Mouse (Mus musculus) lung, embryonic 15.5 days (tissue): ENCODE data around the gene Duoxa1. TPM values are rescaled to one million over a fixed set of nuclear protein-coding genes. Genes with fewer than 3 reads are reported as not detected.
A peak's percentile ranks its signal among the peaks of the same experiment; 100 is the strongest.

Experiments used
- ATAC-seq: fragments of 200-750 bp; cut with Nextera tagmentation; 2 replicates; pipeline ENCODE4 v1.8.0; 2017; ENCODE audit warnings: moderate number of reproducible peaks, borderline replicate concordance; ENCODE audit not compliant: low FRiP score, low TSS enrichment; ENCODE audit errors: extremely low read depth
- H3K27ac ChIP-seq: fragments of 300-500 bp; sonication (generic); 2 replicates; pipeline ENCODE4 v1.5.1; 2015; ENCODE audit warnings: moderate library complexity, mild to moderate bottlenecking, inconsistent platforms
- H3K27me3 ChIP-seq: fragments of 300-500 bp; sonication (generic); 2 replicates; pipeline ENCODE4 v1.6.1; 2015; ENCODE audit warnings: inconsistent platforms
- H3K36me3 ChIP-seq: fragments of 300-500 bp; sonication (generic); 2 replicates; pipeline ENCODE4 v1.6.1; 2015; ENCODE audit warnings: inconsistent platforms
- H3K4me1 ChIP-seq: fragments of 300-500 bp; sonication (generic); 2 replicates; pipeline ENCODE4 v1.6.1; 2015; ENCODE audit warnings: inconsistent platforms
- H3K4me2 ChIP-seq: fragments of 300-500 bp; sonication (generic); 2 replicates; pipeline ENCODE4 v1.6.1; 2015; ENCODE audit warnings: inconsistent platforms, mild to moderate bottlenecking, moderate library complexity
- H3K4me3 ChIP-seq: fragments of 300-500 bp; sonication (generic); 2 replicates; pipeline ENCODE4 v1.5.1; 2015; ENCODE audit warnings: mild to moderate bottlenecking, inconsistent platforms
- H3K9ac ChIP-seq: fragments of 300-500 bp; sonication (generic); 2 replicates; pipeline ENCODE4 v1.6.1; 2015; ENCODE audit warnings: inconsistent platforms
- H3K9me3 ChIP-seq: fragments of 300-500 bp; sonication (generic); 2 replicates; pipeline ENCODE4 v1.6.1; 2016; ENCODE audit warnings: inconsistent platforms
- WGBS: fragments of 180-500 bp; shearing (Covaris S2); methylation state at CpG from one replicate; pipeline ENCODE4 v1.1.7; 2015; 5-methylcytosine and 5-hydroxymethylcytosine counted together
- polyA plus RNA-seq: library from polyadenylated mRNA; unstranded; fragments of >200 nt; fragmentation: Nextera tagmentation; extraction: Ambion mirVana; gene quantifications from 2 replicates; pipeline ENCODE4 v1.2.1, GENCODE M21; 2015

Gene Duoxa1
- polyA plus RNA-seq, result 0.20 and 0.35 TPM in 2 replicates

DNA sequence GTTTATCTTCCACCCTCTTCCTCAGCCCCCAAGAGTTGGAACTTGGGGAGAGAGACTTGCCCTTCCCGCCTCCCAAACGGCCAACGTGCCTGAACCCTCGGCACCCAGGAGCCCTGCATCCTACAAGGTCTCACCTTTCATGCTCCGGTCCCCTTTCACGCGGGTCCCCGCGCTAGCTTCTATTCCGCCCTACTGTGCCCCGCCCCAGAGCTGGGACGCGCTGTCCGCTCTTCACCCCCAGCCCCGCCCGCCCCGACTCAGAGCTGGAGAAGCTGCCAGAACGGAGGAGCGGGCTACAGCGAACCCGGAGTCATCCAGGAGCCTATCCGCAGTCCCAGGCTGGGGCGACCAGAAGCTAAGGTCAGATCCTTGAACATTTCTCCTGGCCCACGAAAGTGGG, at the start of gene Duoxa1:
Gene Duoxa1, minus strand, starts transcription at position 195 of the 400 bp plus-strand sequence.
- Histone ChIP-seq H3K9me3 (no peaks in the 10 kb centered on the region), H3K4me1 (peaks cover 8% of the 10 kb centered on the region; the same call in 1 of the 2 replicates), H3K4me2 (peak within 1 kb of the TSS; percentile 50), H3K36me3 (no peaks in the 10 kb centered on the region), H3K27ac (no peak within 1 kb of the TSS), H3K27me3 (peaks cover 63% of the 10 kb centered on the region), H3K9ac (no peak within 1 kb of the TSS), H3K4me3 (peak within 1 kb of the TSS; percentile 26)
- ATAC-seq, result no peak
- 1% methylated on average over 24 of the region's 24 CpGs for WGBS

DNA sequence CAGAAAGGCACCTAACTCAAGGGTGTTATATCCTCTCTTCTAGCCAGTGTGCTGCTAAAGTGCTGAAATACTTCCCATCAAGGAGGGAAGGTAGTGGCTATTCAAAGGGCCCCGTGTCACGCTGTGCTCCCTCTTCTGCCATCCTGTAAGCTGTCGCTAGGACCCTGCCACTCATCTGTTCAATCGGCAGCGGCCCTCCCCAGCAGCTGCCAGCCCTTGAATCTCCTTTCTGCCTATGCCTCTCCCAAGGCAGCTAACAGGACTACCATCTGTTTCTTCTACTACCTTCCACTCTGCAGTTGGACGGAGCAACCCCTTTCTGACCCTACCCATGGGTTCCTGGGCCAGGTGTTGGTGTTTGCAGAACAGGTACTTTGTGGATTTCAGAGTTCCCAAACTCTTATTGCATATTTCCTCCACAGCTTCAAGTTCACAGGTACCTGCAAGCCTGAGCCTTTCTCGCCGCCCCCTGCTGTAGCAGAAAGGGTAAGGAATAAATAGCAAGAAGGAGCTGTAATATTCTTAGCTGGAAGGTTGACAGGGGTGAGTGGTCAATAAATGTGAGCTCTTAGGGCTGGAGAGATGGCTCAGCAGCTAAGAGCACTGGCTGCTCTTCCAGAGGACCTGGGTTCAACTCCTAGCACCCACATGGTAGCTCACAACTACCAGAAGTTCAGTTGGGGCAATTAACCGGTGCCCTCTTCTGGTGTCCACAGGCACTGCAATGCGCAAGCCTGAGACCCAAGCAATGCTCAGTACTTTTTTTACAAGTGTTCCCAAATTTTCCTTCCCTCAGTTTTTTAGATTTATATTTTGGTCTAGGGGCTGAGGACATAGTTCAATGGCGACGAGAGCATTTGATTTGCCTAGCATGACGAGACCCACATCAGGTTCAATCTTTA, 49.3 kb upstream of the Duoxa1 start:
- H3K4me3 ChIP-seq, result no peak overlapping the region
- 85% methylated on average over 13 of the region's 13 CpGs for WGBS
- H3K4me1 ChIP-seq, result peaks cover 15% of the 10 kb centered on the region
- ATAC-seq, result no peak
- no peak overlapping the region for H3K27ac ChIP-seq
- no peak overlapping the region for H3K9ac ChIP-seq
- H3K9me3 ChIP-seq, result no peaks in the 10 kb centered on the region
- no peaks in the 10 kb centered on the region for H3K27me3 ChIP-seq
- peaks cover 10% of the 10 kb centered on the region; the same call in 1 of the 2 replicates for H3K36me3 ChIP-seq
- no peak overlapping the region for H3K4me2 ChIP-seq

DNA sequence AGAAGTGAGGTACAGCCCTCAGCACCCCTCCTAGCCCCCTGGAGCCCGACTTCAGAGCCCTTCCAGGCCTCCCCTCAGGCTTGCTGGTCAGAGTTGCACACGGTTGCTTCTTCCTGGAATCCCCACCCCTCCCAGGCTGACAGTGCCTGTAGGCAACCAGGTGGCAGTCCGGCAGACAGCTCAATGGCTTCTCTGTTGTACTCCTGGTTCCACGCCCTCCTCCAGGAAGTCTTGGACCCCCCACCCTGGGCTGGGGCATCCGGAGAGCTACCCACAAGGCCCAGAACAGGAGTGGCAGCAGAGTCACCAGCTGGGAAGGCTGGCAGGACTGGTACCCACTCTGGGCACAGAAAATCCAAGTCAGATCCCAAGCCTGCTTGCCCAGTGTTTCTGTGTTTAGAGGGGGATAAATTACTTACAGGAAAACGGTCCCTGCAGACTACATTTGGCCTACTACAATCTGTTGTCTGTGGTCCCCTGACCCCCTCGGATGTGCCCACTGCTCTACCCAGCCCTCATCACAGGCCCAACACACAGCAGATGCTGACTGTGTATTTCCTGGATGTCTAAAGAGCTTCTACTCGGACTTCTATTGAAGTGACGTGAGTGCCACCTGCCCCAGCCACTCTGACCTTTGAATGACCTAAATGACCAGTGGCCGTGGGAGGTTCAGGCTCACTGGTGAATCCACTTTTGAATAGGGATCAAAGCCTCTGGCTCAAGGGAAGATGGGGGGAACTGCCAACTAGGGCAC, 48.5 kb upstream of the Duoxa1 start:
- no peak overlapping the region for H3K9ac ChIP-seq
- H3K27me3 ChIP-seq, result no peaks in the 10 kb centered on the region
- H3K36me3 ChIP-seq, result peaks cover 12% of the 10 kb centered on the region
- no peak for ATAC-seq
- H3K4me1 ChIP-seq, result peaks cover 8% of the 10 kb centered on the region
- WGBS, result 66% methylated on average over 10 of the region's 10 CpGs
- no peak overlapping the region for H3K4me3 ChIP-seq
- no peaks in the 10 kb centered on the region for H3K9me3 ChIP-seq
- no peak overlapping the region for H3K4me2 ChIP-seq
- H3K27ac ChIP-seq, result no peak overlapping the region

DNA sequence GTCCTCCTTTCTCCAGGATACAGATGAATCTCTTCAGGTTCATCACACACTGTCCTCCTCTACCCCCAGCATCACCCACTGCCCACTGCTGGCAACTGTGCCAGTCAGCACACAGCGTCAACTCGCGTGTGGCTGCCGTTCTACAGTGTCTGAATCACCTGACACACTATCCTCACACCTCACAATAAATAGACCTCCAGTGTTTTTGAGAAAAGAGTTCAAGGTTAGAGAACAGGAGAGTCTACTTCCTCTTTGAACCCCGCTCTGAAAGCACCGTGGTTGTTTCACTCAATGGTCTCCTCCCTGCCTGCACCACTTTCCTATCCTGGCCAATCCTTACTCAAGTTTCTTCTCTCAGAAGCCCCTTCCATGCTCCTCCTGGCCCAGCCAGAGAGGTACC, 47.7 kb upstream of the Duoxa1 start:
- H3K9ac ChIP-seq, result no peak overlapping the region
- no peak overlapping the region for H3K4me3 ChIP-seq
- no peaks in the 10 kb centered on the region for H3K4me1 ChIP-seq
- H3K27ac ChIP-seq, result no peak overlapping the region
- H3K4me2 ChIP-seq, result no peak overlapping the region
- ATAC-seq, result no peak
- 79% methylated on average over 6 of the region's 6 CpGs for WGBS
- peaks cover 16% of the 10 kb centered on the region for H3K36me3 ChIP-seq
- no peaks in the 10 kb centered on the region for H3K27me3 ChIP-seq
- H3K9me3 ChIP-seq, result no peaks in the 10 kb centered on the region

DNA sequence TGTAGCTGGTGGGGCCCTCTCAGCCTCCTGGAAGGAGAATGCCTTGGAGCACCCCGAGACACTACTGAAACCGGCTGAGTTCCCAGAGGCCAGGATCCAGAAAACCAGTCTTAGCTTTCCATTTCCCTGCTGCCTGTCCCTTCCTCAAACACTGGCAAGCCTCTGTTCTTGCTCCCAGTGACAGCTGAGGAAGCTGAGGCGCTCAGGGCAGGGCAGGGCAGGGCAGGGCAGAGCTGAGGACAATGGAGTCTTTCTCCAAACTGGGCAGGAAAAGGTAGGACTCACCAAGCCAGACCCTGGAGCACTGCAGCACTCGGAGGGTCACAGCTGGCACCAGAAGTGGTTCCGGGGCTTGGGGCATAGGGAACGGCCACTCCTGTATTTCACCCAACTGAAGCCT, 46.8 kb upstream of the Duoxa1 start:
- Histone ChIP-seq H3K27ac (no peak overlapping the region), H3K4me3 (no peak overlapping the region), H3K4me2 (no peak overlapping the region), H3K27me3 (no peaks in the 10 kb centered on the region), H3K4me1 (no peaks in the 10 kb centered on the region), H3K9ac (no peak overlapping the region), H3K9me3 (no peaks in the 10 kb centered on the region), H3K36me3 (peaks cover 16% of the 10 kb centered on the region)
- WGBS, result 70% methylated on average over 6 of the region's 6 CpGs
- no peak for ATAC-seq

DNA sequence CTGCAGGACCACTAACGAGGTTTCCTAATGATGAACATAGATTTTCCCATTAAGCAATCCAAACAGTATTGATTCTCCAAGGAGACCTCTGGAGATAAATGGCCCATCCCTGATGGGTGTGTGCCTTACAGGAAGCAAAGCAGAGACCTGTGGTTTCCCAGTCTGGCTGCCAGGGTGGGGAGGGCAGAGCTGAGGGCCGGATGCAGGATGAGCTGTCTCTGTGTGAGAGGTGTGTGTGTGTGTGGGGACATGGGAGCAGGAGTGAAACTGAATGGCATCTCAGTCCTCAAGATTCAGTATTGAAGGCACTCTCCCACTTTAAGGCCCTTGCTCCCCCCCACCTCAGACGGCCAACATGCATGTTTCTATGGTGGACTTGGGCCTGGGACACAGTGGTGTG, 42.7 kb upstream of the Duoxa1 start:
- Histone ChIP-seq H3K4me1 (peaks cover 10% of the 10 kb centered on the region), H3K4me3 (no peak overlapping the region), H3K27me3 (no peaks in the 10 kb centered on the region), H3K9ac (no peak overlapping the region), H3K9me3 (no peaks in the 10 kb centered on the region), H3K36me3 (peaks cover 9% of the 10 kb centered on the region; the same call in 1 of the 2 replicates), H3K4me2 (no peak overlapping the region), H3K27ac (no peak overlapping the region)
- 84% methylated on average over 3 of the region's 3 CpGs for WGBS
- no peak for ATAC-seq

DNA sequence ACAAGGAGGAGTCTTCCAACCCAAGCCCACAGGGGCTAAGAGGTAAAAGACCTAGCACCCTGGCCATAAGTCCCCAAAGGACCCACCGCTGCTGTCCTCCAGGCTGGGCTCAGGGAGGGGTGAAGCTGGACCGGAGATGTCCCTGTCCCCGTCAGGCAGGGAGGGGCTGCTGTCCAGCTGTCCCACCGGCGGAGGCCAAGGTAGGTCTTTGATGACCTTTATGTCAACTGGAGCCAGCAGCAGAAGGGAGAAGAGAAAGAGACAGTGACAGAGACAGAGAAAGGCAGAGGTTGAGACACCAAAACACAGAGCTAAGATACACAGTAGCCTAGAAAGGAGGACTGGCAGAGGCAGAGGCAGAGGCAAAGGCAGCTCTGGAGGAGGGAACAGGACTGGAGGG, 41.9 kb upstream of the Duoxa1 start:
- peaks cover 10% of the 10 kb centered on the region for H3K4me1 ChIP-seq
- no peak overlapping the region for H3K4me2 ChIP-seq
- H3K9me3 ChIP-seq, result no peaks in the 10 kb centered on the region
- peaks cover 9% of the 10 kb centered on the region; the same call in 1 of the 2 replicates for H3K36me3 ChIP-seq
- H3K9ac ChIP-seq, result no peak overlapping the region
- 84% methylated on average over 5 of the region's 5 CpGs for WGBS
- H3K27ac ChIP-seq, result no peak overlapping the region
- H3K4me3 ChIP-seq, result no peak overlapping the region
- H3K27me3 ChIP-seq, result no peaks in the 10 kb centered on the region
- no peak for ATAC-seq

DNA sequence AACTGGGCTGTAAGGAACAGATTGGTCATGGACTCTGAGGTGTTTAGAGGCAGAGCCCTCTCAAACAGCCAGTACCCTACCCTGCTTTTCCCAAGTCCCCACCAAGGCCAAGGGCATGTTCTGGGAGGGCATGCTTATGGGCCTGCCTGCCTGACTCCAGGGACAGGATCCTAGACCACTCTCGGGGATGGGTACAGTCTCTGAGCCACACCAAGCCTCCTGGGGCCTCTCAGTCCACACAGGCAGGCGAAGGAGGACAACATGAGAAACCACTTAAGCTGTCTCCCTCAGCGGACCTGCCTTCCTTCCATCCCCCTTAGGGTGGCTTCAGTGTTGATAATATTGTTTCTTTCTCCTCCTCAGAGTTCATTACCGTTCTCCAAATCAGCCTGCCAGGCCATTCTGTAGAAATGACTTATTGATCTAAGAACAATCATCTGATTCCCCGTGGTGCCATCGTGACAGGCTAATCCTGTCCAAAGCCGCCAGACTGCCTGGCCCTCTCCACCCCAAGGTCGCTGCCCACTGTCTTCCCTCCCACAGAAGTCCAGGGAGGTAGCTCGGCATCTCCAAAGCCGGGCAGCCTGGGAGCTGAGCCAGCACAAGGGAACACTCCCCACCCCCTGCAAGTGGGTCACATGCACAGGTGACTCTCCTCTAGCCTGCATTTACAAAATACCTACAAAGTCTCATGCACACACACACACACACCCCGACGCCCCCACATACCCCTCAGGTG, 40.8 kb upstream of the Duoxa1 start:
- H3K4me3 ChIP-seq, result no peak overlapping the region
- H3K27ac ChIP-seq, result no peak overlapping the region
- no peaks in the 10 kb centered on the region for H3K27me3 ChIP-seq
- no peak overlapping the region for H3K4me2 ChIP-seq
- ATAC-seq, result no peak
- peaks cover 15% of the 10 kb centered on the region for H3K4me1 ChIP-seq
- peaks cover 9% of the 10 kb centered on the region; the same call in 1 of the 2 replicates for H3K36me3 ChIP-seq
- WGBS, result 65% methylated on average over 12 of the region's 12 CpGs
- H3K9me3 ChIP-seq, result no peaks in the 10 kb centered on the region
- H3K9ac ChIP-seq, result no peak overlapping the region

DNA sequence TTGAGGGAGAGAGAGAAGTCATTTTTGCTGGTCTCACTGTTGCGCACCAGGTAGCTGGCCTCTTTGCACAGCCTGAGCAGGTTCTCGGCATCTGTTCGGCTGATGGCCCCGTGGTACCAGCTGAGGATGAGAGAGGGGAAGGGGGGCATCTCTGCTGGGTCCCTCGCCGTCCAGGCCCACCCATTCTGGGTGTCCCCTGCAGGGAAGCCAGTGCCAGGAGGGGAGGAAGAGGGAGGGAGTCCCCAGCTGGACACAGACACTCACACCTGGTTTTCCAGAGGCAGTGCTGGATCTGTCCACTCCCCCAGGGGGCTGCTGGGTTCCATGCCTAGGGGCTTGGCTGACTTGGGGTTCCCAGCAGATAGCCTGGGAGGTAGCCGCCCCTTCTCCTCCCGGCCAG, 40.2 kb upstream of the Duoxa1 start:
- Histone ChIP-seq H3K9ac (no peak overlapping the region), H3K9me3 (no peaks in the 10 kb centered on the region), H3K4me2 (no peak overlapping the region), H3K27me3 (no peaks in the 10 kb centered on the region), H3K4me1 (peaks cover 19% of the 10 kb centered on the region), H3K4me3 (no peak overlapping the region), H3K27ac (no peak overlapping the region), H3K36me3 (peaks cover 9% of the 10 kb centered on the region; the same call in 1 of the 2 replicates)
- WGBS, result 79% methylated on average over 8 of the region's 8 CpGs
- ATAC-seq, result no peak

DNA sequence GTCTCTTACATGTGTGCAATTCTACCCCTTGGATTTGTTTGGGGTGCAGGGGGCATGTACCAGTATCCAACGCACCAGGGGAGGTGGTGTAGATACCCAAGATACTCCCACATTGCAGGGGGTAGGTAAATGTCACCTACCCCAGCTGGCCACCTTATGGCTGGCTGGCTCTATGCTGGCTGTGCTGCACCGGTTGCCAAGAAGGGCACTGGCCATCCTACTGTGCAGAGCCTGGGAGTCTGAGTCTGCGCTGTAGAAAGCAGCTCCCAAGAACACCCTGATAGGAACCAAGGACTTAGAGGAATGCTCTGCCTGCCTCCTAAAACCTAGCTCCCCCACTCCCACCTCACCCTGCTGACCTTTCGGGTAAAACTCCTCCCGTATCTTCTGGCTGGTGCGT, 39.5 kb upstream of the Duoxa1 start:
- WGBS, result 76% methylated on average over 6 of the region's 6 CpGs
- H3K4me1 ChIP-seq, result peaks cover 23% of the 10 kb centered on the region
- no peak overlapping the region for H3K4me2 ChIP-seq
- H3K27me3 ChIP-seq, result no peaks in the 10 kb centered on the region
- H3K9me3 ChIP-seq, result no peaks in the 10 kb centered on the region
- no peak overlapping the region for H3K9ac ChIP-seq
- no peak for ATAC-seq
- H3K36me3 ChIP-seq, result peaks cover 9% of the 10 kb centered on the region; the same call in 1 of the 2 replicates
- H3K27ac ChIP-seq, result no peak overlapping the region
- H3K4me3 ChIP-seq, result no peak overlapping the region

DNA sequence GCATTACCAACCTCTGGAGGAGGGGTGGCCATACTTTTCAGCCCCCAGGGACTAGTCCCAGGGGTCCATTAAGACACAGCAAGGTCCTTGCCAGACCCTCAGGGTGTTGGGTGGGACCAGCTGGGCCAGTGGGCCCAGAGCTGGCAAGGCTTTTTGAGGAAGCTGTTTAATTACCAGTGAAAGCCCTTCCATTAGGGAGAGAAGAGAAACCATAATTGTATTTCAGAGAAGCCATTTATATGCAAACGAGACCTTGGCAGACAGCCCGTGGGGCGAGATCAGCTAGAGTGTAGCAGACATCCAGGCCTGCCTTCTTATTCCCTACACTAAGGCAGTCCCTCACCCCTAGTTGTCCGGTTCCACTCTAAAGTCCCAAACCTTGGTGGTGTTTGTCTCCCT, 38.4 kb upstream of the Duoxa1 start:
- 45% methylated on average over 4 of the region's 4 CpGs for WGBS
- Histone ChIP-seq H3K9ac (no peak overlapping the region), H3K9me3 (no peaks in the 10 kb centered on the region), H3K27me3 (no peaks in the 10 kb centered on the region), H3K4me2 (no peak overlapping the region), H3K27ac (peak overlapping the region; percentile 16), H3K4me1 (peaks cover 26% of the 10 kb centered on the region), H3K36me3 (peaks cover 5% of the 10 kb centered on the region; the same call in 1 of the 2 replicates), H3K4me3 (no peak overlapping the region)
- ATAC-seq, result no peak
